Mouse (Mus musculus): ENCODE measurements at regions not wholly inside any gene's neighbourhood (a gene's known extent, or its start where the extent isn't known, plus 50 kb on each side); places are given as distances from the start of the nearest gene placed in this dataset.

DNA sequence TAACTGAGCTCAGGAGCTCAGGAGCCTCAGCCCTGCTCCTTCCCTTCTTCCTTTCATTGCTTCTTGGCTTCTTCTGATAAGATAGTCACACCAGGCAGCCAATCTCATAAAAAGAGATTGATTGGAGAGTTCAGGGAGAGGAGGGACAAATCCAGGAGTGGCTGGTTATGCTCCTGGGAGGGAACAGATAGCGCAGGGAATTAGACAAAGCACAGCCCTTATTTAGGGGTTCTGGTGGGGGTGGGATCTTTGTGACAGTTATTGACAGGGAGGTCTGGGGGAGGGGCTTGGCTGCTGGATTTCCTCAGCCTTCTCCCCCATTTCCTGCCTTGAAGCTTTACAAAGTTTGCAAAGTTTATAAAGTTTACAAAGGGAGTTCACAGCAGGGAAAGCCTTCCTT is 117.7 kb upstream of the Zc3h12c start:
- ATAC-seq (ENCODE audit: insufficient read depth) = no peak
- TF ChIP-seq EP300 (IDR thresholded peaks at IDR 0.05; ENCODE audit: low read depth) (no peak), CTCF (IDR thresholded peaks at IDR 0.05; ENCODE audit: low read depth) (no peak)
- no peaks in the 10 kb centered on the region for H3K9me3 ChIP-seq (ENCODE audit: control insufficient read depth, low read length)
- no peaks in the 10 kb centered on the region for H3K4me1 ChIP-seq (replicated peaks; ENCODE audit: control insufficient read depth in 2 of 2, insufficient read depth in 2 of 2, low read length in 1 of 2)
- H3K36me3 ChIP-seq (replicated peaks; ENCODE audit: control insufficient read depth, insufficient read depth, low read depth) = no peaks in the 10 kb centered on the region
- WGBS (ENCODE audit: insufficient replicate concordance) = 5% methylated on average over 1 of the region's 1 CpGs
- no peak overlapping the region for H3K4me3 ChIP-seq (ENCODE audit: insufficient read depth in 1 of 2, low read depth in 2 of 2, low read length in 2 of 2)
- no peak overlapping the region for H3K9ac ChIP-seq (replicated peaks)
- no peak for DNase-seq (ENCODE audit: low read depth in 3 of 3, low spot score in 3 of 3)
- no peak overlapping the region for H3K27ac ChIP-seq
- H3K4me2 ChIP-seq (ENCODE audit: low read depth) = no peak overlapping the region
- H3K27me3 ChIP-seq (ENCODE audit: control insufficient read depth, insufficient read depth, low read length) = no peaks in the 10 kb centered on the region

DNA sequence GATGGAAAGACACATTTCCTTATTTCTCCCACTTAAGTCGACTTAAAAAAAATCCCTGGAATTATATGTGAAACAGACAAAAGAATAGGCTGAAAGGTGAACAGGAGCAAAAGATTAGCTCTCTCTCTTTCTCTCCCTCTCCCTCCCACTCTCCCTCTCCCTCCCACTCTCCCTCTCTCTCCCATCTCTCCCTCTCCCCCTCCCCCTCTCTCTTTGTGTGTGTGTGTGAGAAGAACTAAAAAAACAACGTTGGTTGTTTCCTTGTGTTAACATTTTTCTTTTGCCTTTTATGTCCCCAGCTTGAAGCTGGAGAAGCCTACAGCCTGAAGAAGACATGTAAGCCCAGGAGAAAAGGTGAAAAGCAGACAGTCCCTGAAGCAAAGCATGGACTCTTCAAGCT is 115.2 kb upstream of the Zc3h12c start:
- Histone ChIP-seq H3K27me3 (ENCODE audit: control insufficient read depth, insufficient read depth, low read length) (no peaks in the 10 kb centered on the region), H3K36me3 (replicated peaks; ENCODE audit: control insufficient read depth, insufficient read depth, low read depth) (no peaks in the 10 kb centered on the region), H3K9ac (replicated peaks) (no peak overlapping the region), H3K4me2 (ENCODE audit: low read depth) (no peak overlapping the region), H3K27ac (no peak overlapping the region), H3K4me1 (replicated peaks; ENCODE audit: control insufficient read depth in 2 of 2, insufficient read depth in 2 of 2, low read length in 1 of 2) (no peaks in the 10 kb centered on the region), H3K9me3 (ENCODE audit: control insufficient read depth, low read length) (no peaks in the 10 kb centered on the region), H3K4me3 (ENCODE audit: insufficient read depth in 1 of 2, low read depth in 2 of 2, low read length in 2 of 2) (no peak overlapping the region)
- no peak for DNase-seq (ENCODE audit: low read depth in 3 of 3, low spot score in 3 of 3)
- 16% methylated on average over 2 of the region's 2 CpGs for WGBS (ENCODE audit: insufficient replicate concordance)
- no peak for ATAC-seq (ENCODE audit: insufficient read depth)
- TF ChIP-seq EP300 (IDR thresholded peaks at IDR 0.05; ENCODE audit: low read depth) = no peak
- no peak for TF ChIP-seq CTCF (IDR thresholded peaks at IDR 0.05; ENCODE audit: low read depth)

DNA sequence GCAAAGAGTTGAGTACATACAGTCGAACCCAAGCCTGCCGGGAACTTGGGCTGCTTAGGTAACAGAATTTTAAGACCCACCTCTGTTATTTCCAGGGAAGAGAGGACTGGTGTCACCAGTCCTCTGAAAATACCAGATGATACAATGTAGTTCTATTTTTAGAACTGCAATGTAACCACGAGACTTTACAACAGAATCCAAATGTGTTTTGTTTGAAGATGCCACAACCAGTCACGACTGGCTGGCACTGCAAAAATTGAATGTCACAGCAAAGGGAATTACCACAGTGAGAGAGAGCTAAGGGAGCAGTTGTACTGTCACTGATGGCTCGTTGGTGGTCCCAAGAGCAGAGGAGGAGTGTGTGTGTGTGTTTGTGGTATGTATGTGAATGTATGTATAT is 112.6 kb upstream of the Zc3h12c start:
- Histone ChIP-seq H3K4me3 (ENCODE audit: insufficient read depth in 1 of 2, low read depth in 2 of 2, low read length in 2 of 2) (no peak overlapping the region), H3K36me3 (replicated peaks; ENCODE audit: control insufficient read depth, insufficient read depth, low read depth) (no peaks in the 10 kb centered on the region), H3K27me3 (ENCODE audit: control insufficient read depth, insufficient read depth, low read length) (no peaks in the 10 kb centered on the region), H3K4me2 (ENCODE audit: low read depth) (no peak overlapping the region), H3K9ac (replicated peaks) (no peak overlapping the region), H3K27ac (no peak overlapping the region), H3K9me3 (ENCODE audit: control insufficient read depth, low read length) (no peaks in the 10 kb centered on the region), H3K4me1 (replicated peaks; ENCODE audit: control insufficient read depth in 2 of 2, insufficient read depth in 2 of 2, low read length in 1 of 2) (no peaks in the 10 kb centered on the region)
- ATAC-seq (ENCODE audit: insufficient read depth) = no peak
- no peak for DNase-seq (ENCODE audit: low read depth in 3 of 3, low spot score in 3 of 3)
- WGBS (ENCODE audit: insufficient replicate concordance) = 30% methylated on average over 5 of the region's 5 CpGs
- no peak for TF ChIP-seq CTCF (IDR thresholded peaks at IDR 0.05; ENCODE audit: low read depth)
- no peak for TF ChIP-seq EP300 (IDR thresholded peaks at IDR 0.05; ENCODE audit: low read depth)

DNA sequence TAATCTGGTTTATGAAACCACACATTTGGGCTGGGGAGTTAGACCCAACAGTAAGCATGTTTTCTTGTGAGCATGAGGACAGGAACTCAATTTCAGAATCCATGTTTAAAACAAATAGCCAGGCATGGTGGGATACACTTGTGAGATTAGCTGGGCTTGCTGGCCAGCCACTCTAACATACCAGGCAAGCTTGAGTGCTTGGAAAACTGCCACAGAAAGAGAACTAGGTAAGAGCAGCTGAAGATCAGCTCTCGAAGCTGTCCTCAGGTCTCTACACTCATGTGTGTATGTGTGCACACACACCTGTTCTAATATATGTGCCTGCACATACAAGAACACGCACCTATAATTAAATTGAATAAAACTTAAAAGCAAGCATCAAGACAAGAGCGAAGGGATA is 112.2 kb upstream of the Zc3h12c start:
- Histone ChIP-seq H3K36me3 (replicated peaks; ENCODE audit: control insufficient read depth, insufficient read depth, low read depth) (no peaks in the 10 kb centered on the region), H3K4me2 (ENCODE audit: low read depth) (no peak overlapping the region), H3K9ac (replicated peaks) (no peak overlapping the region), H3K27ac (no peak overlapping the region), H3K4me3 (ENCODE audit: insufficient read depth in 1 of 2, low read depth in 2 of 2, low read length in 2 of 2) (no peak overlapping the region), H3K9me3 (ENCODE audit: control insufficient read depth, low read length) (no peaks in the 10 kb centered on the region), H3K4me1 (replicated peaks; ENCODE audit: control insufficient read depth in 2 of 2, insufficient read depth in 2 of 2, low read length in 1 of 2) (no peaks in the 10 kb centered on the region), H3K27me3 (ENCODE audit: control insufficient read depth, insufficient read depth, low read length) (no peaks in the 10 kb centered on the region)
- WGBS (ENCODE audit: insufficient replicate concordance) = 60% methylated on average over 3 of the region's 3 CpGs
- ATAC-seq (ENCODE audit: insufficient read depth) (no peak), DNase-seq (ENCODE audit: low read depth in 3 of 3, low spot score in 3 of 3) (no peak)
- no peak for TF ChIP-seq CTCF (IDR thresholded peaks at IDR 0.05; ENCODE audit: low read depth)
- TF ChIP-seq EP300 (IDR thresholded peaks at IDR 0.05; ENCODE audit: low read depth) = no peak

DNA sequence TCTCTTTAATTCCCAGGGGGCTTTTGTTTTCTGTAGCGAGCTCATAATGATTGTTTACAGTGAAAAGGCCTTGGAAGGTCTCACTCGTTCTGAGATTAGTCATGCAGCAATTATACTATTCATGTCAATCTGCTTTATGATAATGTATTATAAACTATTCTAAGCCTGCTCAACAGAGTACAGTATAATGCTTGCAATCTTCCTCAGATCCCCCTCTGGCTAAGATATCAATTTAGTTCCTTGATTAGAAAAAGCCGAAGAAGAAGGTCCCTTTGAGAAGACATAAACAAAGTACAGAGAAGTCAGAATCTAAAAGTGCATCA is 110.3 kb upstream of the Zc3h12c start:
- no peak for TF ChIP-seq CTCF (IDR thresholded peaks at IDR 0.05; ENCODE audit: low read depth)
- no peak for TF ChIP-seq EP300 (IDR thresholded peaks at IDR 0.05; ENCODE audit: low read depth)
- H3K9me3 ChIP-seq (ENCODE audit: control insufficient read depth, low read length) = no peaks in the 10 kb centered on the region
- no peaks in the 10 kb centered on the region for H3K36me3 ChIP-seq (replicated peaks; ENCODE audit: control insufficient read depth, insufficient read depth, low read depth)
- H3K4me1 ChIP-seq (replicated peaks; ENCODE audit: control insufficient read depth in 2 of 2, insufficient read depth in 2 of 2, low read length in 1 of 2) = no peaks in the 10 kb centered on the region
- H3K9ac ChIP-seq (replicated peaks) = no peak overlapping the region
- ATAC-seq (ENCODE audit: insufficient read depth) = no peak
- no peak overlapping the region for H3K4me3 ChIP-seq (ENCODE audit: insufficient read depth in 1 of 2, low read depth in 2 of 2, low read length in 2 of 2)
- DNase-seq (ENCODE audit: low read depth in 3 of 3, low spot score in 3 of 3) = no peak
- H3K27ac ChIP-seq = no peak overlapping the region
- H3K4me2 ChIP-seq (ENCODE audit: low read depth) = no peak overlapping the region
- WGBS (ENCODE audit: insufficient replicate concordance) = 45% methylated on average over 3 of the region's 3 CpGs
- H3K27me3 ChIP-seq (ENCODE audit: control insufficient read depth, insufficient read depth, low read length) = no peaks in the 10 kb centered on the region
